Mouse (Mus musculus) limb, embryonic 12.5 days (tissue): ENCODE measurements around the gene Msh2. TPM values are rescaled to one million over a fixed set of nuclear protein-coding genes. Genes with fewer than 3 reads are reported as not detected.

ENCODE experiments used
- ATAC-seq: fragments of 200-750 bp; cut with Nextera tagmentation; 2 replicates; pipeline ENCODE4 v1.8.0; 2017; ENCODE audit warnings: low read depth, moderate TSS enrichment; ENCODE audit not compliant: insufficient number of reproducible peaks, insufficient read depth, low FRiP score, low TSS enrichment
- H3K27ac ChIP-seq: fragments of 300-500 bp; sonication (generic); 2 replicates; pipeline ENCODE4 v1.5.1; 2016; ENCODE audit warnings: mild to moderate bottlenecking, moderate library complexity
- H3K27me3 ChIP-seq: fragments of 300-500 bp; sonication (generic); 2 replicates; pipeline ENCODE4 v1.6.1; 2016; ENCODE audit warnings: mild to moderate bottlenecking, moderate library complexity
- H3K36me3 ChIP-seq: fragments of 300-500 bp; sonication (generic); 2 replicates; pipeline ENCODE4 v1.6.1; 2016; ENCODE audit warnings: mild to moderate bottlenecking, moderate library complexity
- H3K4me1 ChIP-seq: fragments of 300-500 bp; sonication (generic); replicated peaks from 2 replicates; pipeline ENCODE4 v1.6.1; 2016
- H3K4me2 ChIP-seq: fragments of 300-500 bp; sonication (generic); 2 replicates; pipeline ENCODE4 v1.6.1; 2016; ENCODE audit warnings: mild to moderate bottlenecking, moderate library complexity
- H3K4me3 ChIP-seq: fragments of 300-500 bp; sonication (generic); replicated peaks from 2 replicates; pipeline ENCODE4 v1.5.1; 2016; ENCODE audit warnings: mild to moderate bottlenecking
- H3K9ac ChIP-seq: fragments of 300-500 bp; sonication (generic); replicated peaks from 2 replicates; pipeline ENCODE4 v1.6.1; 2016; ENCODE audit warnings: mild to moderate bottlenecking, moderate library complexity
- H3K9me3 ChIP-seq: fragments of 300-500 bp; sonication (generic); 2 replicates; pipeline ENCODE4 v1.6.1; 2016; ENCODE audit warnings: mild to moderate bottlenecking, moderate library complexity
- WGBS: fragments of 180-500 bp; shearing (Covaris S2); methylation state at CpG from one replicate; pipeline ENCODE4 v1.1.7; 2016; 5-methylcytosine and 5-hydroxymethylcytosine counted together
- polyA plus RNA-seq: library from polyadenylated mRNA; unstranded; fragments of >200 nt; fragmentation: Nextera tagmentation; extraction: Ambion mirVana; gene quantifications from 2 replicates; pipeline ENCODE4 v1.2.1, GENCODE M21; 2016

The Msh2 gene
- polyA plus RNA-seq, 1 experiment from 2014 or later = 131 TPM

DNA sequence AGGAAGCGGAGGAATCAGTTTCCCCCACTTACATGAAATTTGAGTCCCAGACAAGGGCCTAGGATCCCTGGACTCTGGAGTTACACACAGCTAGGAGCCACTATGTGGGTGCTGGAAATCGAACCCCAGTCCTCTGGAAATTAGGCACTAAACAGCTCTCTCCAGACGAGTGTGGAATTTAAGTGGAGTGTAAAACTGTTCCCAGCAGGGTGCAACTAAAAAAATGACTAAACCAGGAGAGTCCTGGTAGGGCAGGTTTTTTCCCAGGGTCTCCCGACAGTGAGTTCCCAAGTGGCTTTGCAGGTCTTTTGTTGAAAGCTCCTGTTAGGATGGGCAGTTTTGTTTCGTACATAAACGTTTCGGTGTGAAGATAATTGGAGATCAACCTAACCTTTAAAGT is 52.6 kb downstream of the Msh2 start:
- Histone ChIP-seq H3K4me2 (no peak overlapping the region), H3K4me1 (no peaks in the 10 kb centered on the region), H3K9me3 (peaks cover 5% of the 10 kb centered on the region; the same call in 1 of the 2 replicates), H3K4me3 (no peak overlapping the region), H3K27me3 (no peaks in the 10 kb centered on the region), H3K36me3 (peaks cover 64% of the 10 kb centered on the region), H3K9ac (no peak overlapping the region), H3K27ac (no peak overlapping the region)
- 79% methylated on average over 7 of the region's 7 CpGs for WGBS
- ATAC-seq = no peak

GRCm38 (mm10) chr17:87726489-87727356 is 54.6 kb downstream of the Msh2 start:
- WGBS = 88% methylated on average over 12 of the region's 12 CpGs
- H3K4me1 ChIP-seq = no peaks in the 10 kb centered on the region
- no peak overlapping the region for H3K9ac ChIP-seq
- no peak for ATAC-seq
- H3K4me3 ChIP-seq = no peak overlapping the region
- H3K27ac ChIP-seq = no peak overlapping the region
- H3K27me3 ChIP-seq = no peaks in the 10 kb centered on the region
- peaks cover 5% of the 10 kb centered on the region; the same call in 1 of the 2 replicates for H3K9me3 ChIP-seq
- peaks cover 46% of the 10 kb centered on the region for H3K36me3 ChIP-seq
- no peak overlapping the region for H3K4me2 ChIP-seq

DNA sequence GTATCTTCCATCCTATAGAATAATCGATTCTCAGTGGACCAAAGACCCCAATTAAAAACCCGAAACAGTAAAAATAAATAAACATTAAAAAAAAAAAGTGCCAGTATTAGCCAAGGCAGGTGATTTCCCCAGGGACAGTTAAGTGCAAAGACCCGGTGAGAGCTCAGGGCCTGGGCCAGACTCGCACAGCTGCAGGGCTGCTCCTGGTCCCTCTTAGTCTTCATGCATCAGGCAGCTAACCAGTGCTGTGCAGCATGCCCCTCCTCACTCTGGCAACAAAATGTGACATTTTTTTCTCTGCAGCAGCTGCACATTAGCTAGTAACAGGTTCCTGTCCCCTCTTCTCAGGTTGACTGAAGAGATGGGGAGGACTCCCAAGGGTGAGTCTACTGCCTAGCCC is 59.8 kb downstream of the Msh2 start:
- Histone ChIP-seq H3K27ac (peak overlapping the region; percentile 17; the same call in 1 of the 2 replicates), H3K9ac (no peak overlapping the region), H3K36me3 (0 out of 2 replicates have a peak, but pooled peaks cover 5% of the 10 kb centered on the region), H3K4me3 (no peak overlapping the region), H3K4me1 (peaks cover 4% of the 10 kb centered on the region; the same call in 1 of the 2 replicates), H3K27me3 (no peaks in the 10 kb centered on the region), H3K4me2 (no peak overlapping the region), H3K9me3 (peaks cover 5% of the 10 kb centered on the region; the same call in 1 of the 2 replicates)
- 0 out of 2 replicates have a peak, but pooled peaks have one; percentile 60 for ATAC-seq
- 59% methylated on average over 4 of the region's 4 CpGs for WGBS

- no peak overlapping the region for H3K4me3 ChIP-seq
- peaks cover 4% of the 10 kb centered on the region; the same call in 1 of the 2 replicates for H3K4me1 ChIP-seq
- no peaks in the 10 kb centered on the region for H3K27me3 ChIP-seq
- H3K27ac ChIP-seq = no peak overlapping the region
- H3K9ac ChIP-seq = no peak overlapping the region
- WGBS = 87% methylated on average over 8 of the region's 8 CpGs
- no peaks in the 10 kb centered on the region for H3K36me3 ChIP-seq
- H3K4me2 ChIP-seq = no peak overlapping the region
- peaks cover 2% of the 10 kb centered on the region; the same call in 1 of the 2 replicates for H3K9me3 ChIP-seq
- ATAC-seq = no peak; the same call in 1 of the 2 replicates
Measured at GRCm38 (mm10) chr17:87734471-87734870, 62.3 kb downstream of the Msh2 start.

DNA sequence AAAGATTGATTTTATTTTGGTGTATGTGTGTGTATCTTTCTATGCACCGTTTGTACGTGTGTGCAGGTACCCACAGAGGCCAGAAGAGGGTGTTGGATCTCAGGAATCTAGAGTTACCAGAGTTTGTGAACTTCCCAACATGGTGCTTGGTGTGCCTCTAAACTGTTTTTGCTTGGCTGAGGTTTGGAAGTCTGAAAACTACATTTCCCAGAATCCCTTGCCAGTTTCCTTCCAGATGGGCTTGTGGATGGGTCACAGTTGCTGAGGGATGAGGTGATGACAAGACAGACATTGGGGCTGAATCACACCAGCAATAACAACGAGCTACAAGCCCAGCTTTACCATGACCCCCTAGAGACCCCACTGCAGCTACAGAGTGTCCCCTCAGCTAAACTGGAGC is 65.0 kb downstream of the Msh2 start:
- Histone ChIP-seq H3K4me2 (no peak overlapping the region), H3K9ac (no peak overlapping the region), H3K27me3 (peaks cover 9% of the 10 kb centered on the region; the same call in 1 of the 2 replicates), H3K36me3 (no peaks in the 10 kb centered on the region), H3K4me1 (peaks cover 1% of the 10 kb centered on the region; the same call in 1 of the 2 replicates), H3K4me3 (no peak overlapping the region), H3K9me3 (no peaks in the 10 kb centered on the region), H3K27ac (no peak overlapping the region)
- no peak for ATAC-seq
- WGBS = 68% methylated on average over 3 of the region's 3 CpGs

DNA sequence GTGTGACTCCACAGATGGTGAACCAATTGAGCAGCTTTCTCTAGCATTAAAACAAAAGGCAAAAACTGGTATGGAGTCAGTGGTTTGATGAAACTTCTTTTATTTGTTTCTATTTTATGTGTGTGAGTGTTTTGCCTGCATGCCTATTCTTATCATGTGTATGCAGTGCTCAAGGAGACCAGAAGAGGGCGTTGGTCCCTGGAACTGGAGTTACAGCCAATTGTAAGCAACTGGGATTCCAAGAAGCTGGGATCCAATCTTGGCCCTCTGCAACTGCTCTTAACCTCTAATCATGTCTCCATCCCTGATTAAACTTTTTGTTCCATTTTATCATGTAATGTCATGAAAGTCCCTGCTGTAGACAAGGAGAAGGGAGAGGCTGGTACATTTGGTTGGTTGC is 67.7 kb downstream of the Msh2 start:
- Histone ChIP-seq H3K36me3 (no peaks in the 10 kb centered on the region), H3K27me3 (peaks cover 35% of the 10 kb centered on the region), H3K4me1 (peaks cover under 1% of the 10 kb centered on the region; the same call in 1 of the 2 replicates), H3K4me3 (no peak overlapping the region), H3K9ac (no peak overlapping the region), H3K9me3 (no peaks in the 10 kb centered on the region), H3K4me2 (no peak overlapping the region), H3K27ac (no peak overlapping the region)
- no peak for ATAC-seq
- WGBS = 53% methylated on average over 1 of the region's 1 CpGs

GRCm38 (mm10) chr17:87744985-87745925 is 73.1 kb downstream of the Msh2 start:
- Histone ChIP-seq H3K9ac (peak overlapping the region; percentile 54), H3K9me3 (peaks cover 7% of the 10 kb centered on the region), H3K36me3 (no peaks in the 10 kb centered on the region), H3K27me3 (peaks cover 73% of the 10 kb centered on the region), H3K4me1 (peaks cover 19% of the 10 kb centered on the region), H3K4me2 (peak overlapping the region; percentile 99), H3K4me3 (peak overlapping the region; percentile 65), H3K27ac (no peak overlapping the region)
- peak; percentile 35; the same call in 1 of the 2 replicates for ATAC-seq
- WGBS = 7% methylated on average over 32 of the region's 32 CpGs

GRCm38 (mm10) chr17:87745926-87746888 is 74.1 kb downstream of the Msh2 start:
- Histone ChIP-seq H3K4me1 (peaks cover 19% of the 10 kb centered on the region), H3K4me2 (peak overlapping the region; percentile 99), H3K27me3 (peaks cover 69% of the 10 kb centered on the region), H3K4me3 (peak overlapping the region; percentile 65), H3K36me3 (no peaks in the 10 kb centered on the region), H3K9ac (peak overlapping the region; percentile 54), H3K9me3 (peaks cover 7% of the 10 kb centered on the region), H3K27ac (no peak overlapping the region)
- peak; percentile 74 for ATAC-seq
- WGBS = 3% methylated on average over 101 of the region's 101 CpGs

- no peaks in the 10 kb centered on the region for H3K36me3 ChIP-seq
- ATAC-seq = no peak
Measured at GRCm38 (mm10) chr17:87760315-87760714, 88.2 kb downstream of the Msh2 start.

DNA sequence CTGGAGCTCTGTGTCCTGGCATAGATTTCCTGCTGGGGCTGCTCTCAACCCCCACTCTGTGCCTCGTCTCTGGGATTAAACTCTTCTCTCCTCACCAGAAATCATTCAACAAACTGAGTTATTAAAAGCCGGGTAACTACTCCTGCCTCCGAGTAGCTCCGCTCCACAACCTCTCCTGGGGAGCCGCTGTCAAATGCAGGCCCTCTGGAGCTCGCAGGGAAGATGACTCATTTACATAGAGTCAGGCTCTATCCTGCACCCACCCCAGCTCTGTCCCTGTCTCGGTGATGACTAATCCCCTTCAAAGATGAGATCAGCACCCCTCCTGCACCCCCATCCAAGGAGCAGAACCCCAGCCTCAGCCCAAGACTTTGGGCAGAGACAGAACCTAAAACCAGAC is 91.0 kb downstream of the Msh2 start:
- 59% methylated on average over 7 of the region's 7 CpGs for WGBS
- H3K4me2 ChIP-seq = no peak overlapping the region
- H3K9ac ChIP-seq = no peak overlapping the region
- H3K36me3 ChIP-seq = no peaks in the 10 kb centered on the region
- no peaks in the 10 kb centered on the region for H3K4me1 ChIP-seq
- ATAC-seq = no peak
- H3K4me3 ChIP-seq = no peak overlapping the region
- no peaks in the 10 kb centered on the region for H3K9me3 ChIP-seq
- H3K27me3 ChIP-seq = no peaks in the 10 kb centered on the region; the same call in 1 of the 2 replicates
- no peak overlapping the region for H3K27ac ChIP-seq

More at GRCm38 (mm10) chr17:87760315-87760714, 88.2 kb downstream of the Msh2 start:
- no peak overlapping the region for H3K4me3 ChIP-seq
- no peak overlapping the region for H3K4me2 ChIP-seq
- no peaks in the 10 kb centered on the region for H3K9me3 ChIP-seq
- no peak overlapping the region for H3K9ac ChIP-seq
- no peaks in the 10 kb centered on the region; the same call in 1 of the 2 replicates for H3K27me3 ChIP-seq
- no peaks in the 10 kb centered on the region for H3K4me1 ChIP-seq
- no peak overlapping the region for H3K27ac ChIP-seq
- WGBS = 85% methylated on average over 4 of the region's 4 CpGs
